Mouse (Mus musculus): ENCODE results near the gene 7420426K07Rik. TPM values are rescaled to one million over a fixed set of nuclear protein-coding genes. Genes with fewer than 3 reads are reported as not detected.

Gene 7420426K07Rik
- polyA plus RNA-seq (2015; fragmentation: Nextera tagmentation; extraction: Ambion mirVana): not detected in 2 replicates

DNA sequence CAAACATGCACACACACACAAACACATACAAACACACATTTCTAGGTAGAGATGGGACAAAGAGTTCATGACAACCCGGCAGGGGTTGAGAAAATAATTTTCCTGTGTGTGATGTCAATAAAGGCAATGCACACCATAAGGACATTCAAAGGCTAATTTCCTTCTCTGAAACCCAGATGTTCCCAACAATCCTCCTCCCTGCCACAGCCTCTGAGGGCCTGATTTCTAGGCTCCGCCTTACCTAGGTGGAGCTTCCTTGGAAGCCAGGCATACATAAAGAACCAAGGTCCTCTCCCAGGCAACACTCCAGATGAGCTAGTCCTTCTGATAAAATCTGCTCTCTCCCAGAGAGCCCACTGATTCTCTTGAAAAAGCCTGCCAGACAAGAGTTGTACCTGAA is at the start of gene 7420426K07Rik:
Gene 7420426K07Rik (plus strand): TSS at position 301 of the 400 bp plus-strand sequence.
- H3K9me3 ChIP-seq: no peaks in the 10 kb centered on the region
- H3K4me1 ChIP-seq: no peaks in the 10 kb centered on the region
- no peak within 1 kb of the TSS for H3K9ac ChIP-seq
- no peak within 1 kb of the TSS for H3K4me2 ChIP-seq
- no peaks in the 10 kb centered on the region for H3K27me3 ChIP-seq (replicated peaks)
- whole genome bisulfite sequencing: 97% methylated on average over 2 of the region's 2 CpGs
- H3K4me3 ChIP-seq: no peak within 1 kb of the TSS
- H3K36me3 ChIP-seq (replicated peaks): no peaks in the 10 kb centered on the region
- ATAC-seq (replicated peaks): no peak
- H3K27ac ChIP-seq: no peak within 1 kb of the TSS

DNA sequence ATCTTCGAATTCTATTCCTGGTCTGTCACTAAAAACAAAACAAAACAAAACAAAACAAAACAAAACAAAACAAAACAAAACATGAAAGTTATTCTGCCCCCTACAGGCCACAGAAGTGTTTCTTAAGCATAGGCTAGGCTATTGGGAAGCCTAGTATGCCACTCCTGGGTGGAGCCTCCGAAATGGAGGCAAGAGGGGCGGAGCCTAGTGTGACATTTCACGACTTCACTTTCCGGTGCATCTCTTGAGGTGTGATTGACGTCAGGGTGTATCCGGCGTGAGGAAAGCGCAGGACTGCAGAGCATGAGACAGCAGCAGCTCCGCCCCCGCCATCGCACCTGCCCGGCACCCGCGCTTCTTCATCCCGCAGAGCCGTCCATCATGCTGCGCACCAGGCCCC is 46.7 kb upstream of the 7420426K07Rik start, which contains the start of gene Prr23a2:
Gene Prr23a2 (plus strand): TSS at position 285 of the 400 bp plus-strand sequence.
- Histone ChIP-seq H3K9me3 (no peaks in the 10 kb centered on the region), H3K4me1 (no peaks in the 10 kb centered on the region), H3K27me3 (replicated peaks) (no peaks in the 10 kb centered on the region), H3K4me3 (no peak within 1 kb of the TSS), H3K4me2 (no peak within 1 kb of the TSS), H3K9ac (no peak within 1 kb of the TSS), H3K27ac (no peak within 1 kb of the TSS), H3K36me3 (replicated peaks) (no peaks in the 10 kb centered on the region)
- no peak for ATAC-seq (replicated peaks)
- WGBS: 77% methylated on average over 18 of the region's 18 CpGs

DNA sequence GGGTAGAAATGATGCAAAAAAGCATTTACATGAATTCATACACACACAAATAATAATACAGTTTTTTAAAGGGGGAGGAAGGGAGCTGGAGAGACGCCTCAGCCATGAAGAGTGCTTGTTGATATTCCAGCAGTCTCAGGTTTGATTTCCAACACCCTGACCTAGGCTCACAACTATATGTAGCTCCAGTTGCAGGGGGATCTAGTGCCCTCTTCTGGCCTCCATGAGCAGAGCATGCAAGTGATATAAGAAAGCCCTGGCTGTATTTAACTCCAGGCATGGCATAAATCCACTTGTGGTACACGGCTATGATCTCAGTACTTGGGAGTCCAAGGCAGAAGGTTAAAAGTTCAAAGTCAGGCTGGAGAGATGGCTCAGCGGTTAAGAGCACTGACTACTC is 39.5 kb upstream of the 7420426K07Rik start:
- 69% methylated on average over 3 of the region's 3 CpGs for WGBS
- Histone ChIP-seq H3K27ac (no peak overlapping the region), H3K4me2 (no peak overlapping the region), H3K4me1 (no peaks in the 10 kb centered on the region), H3K9me3 (no peaks in the 10 kb centered on the region), H3K27me3 (replicated peaks) (no peaks in the 10 kb centered on the region), H3K9ac (no peak overlapping the region), H3K4me3 (no peak overlapping the region), H3K36me3 (replicated peaks) (no peaks in the 10 kb centered on the region)
- no peak for ATAC-seq (replicated peaks)

DNA sequence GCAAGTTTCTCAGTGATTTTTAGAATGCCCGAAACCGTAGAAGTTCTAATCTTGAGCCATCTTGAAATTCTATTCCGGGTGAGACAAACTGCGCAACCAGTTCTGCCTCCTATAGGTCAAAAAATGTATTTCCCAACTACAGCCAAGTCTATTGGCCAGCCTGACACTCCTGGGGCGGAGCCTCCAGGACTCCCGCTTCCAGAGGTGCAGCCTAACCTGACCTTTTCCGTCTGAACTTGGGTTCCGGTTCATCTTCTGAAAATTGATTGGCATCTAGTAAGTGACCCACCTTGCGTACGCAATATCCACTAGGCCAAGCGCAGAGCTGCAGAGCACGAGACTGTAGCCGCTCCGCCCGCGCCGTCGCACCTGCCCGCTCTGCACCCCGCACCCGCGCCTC is 38.3 kb upstream of the 7420426K07Rik start, which contains the start of gene Prr23a3:
Gene Prr23a3 (plus strand): TSS at position 197 of the 400 bp plus-strand sequence.
- no peak within 1 kb of the TSS for H3K27ac ChIP-seq
- 59% methylated on average over 22 of the region's 22 CpGs for whole genome bisulfite sequencing
- H3K27me3 ChIP-seq (replicated peaks): no peaks in the 10 kb centered on the region
- H3K4me2 ChIP-seq: no peak within 1 kb of the TSS
- no peaks in the 10 kb centered on the region for H3K9me3 ChIP-seq
- no peak within 1 kb of the TSS for H3K9ac ChIP-seq
- H3K4me3 ChIP-seq: no peak within 1 kb of the TSS
- H3K4me1 ChIP-seq: no peaks in the 10 kb centered on the region
- ATAC-seq (replicated peaks): no peak
- H3K36me3 ChIP-seq (replicated peaks): no peaks in the 10 kb centered on the region

DNA sequence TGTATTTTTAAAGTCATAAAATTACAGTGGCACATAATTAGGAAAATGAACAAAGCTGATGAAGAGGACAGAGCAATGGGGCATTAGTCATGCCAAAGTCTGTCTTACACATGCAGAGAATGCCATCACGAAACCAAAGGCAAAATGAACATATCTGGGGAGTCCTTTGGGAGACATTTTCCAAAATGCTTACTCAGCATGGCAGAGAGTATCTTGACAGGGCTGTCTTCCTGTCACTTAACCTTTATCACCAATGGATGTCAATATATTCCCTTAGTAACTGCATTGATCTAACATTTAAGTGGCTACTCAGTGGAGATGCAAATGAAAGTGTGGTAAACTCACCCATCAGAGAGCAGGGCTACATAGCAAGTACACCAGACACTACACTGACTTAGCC is 1.4 kb upstream of the 7420426K07Rik start:
- 85% methylated on average over 1 of the region's 1 CpGs for WGBS
- Histone ChIP-seq H3K27ac (no peak overlapping the region), H3K9me3 (no peaks in the 10 kb centered on the region), H3K27me3 (replicated peaks) (no peaks in the 10 kb centered on the region), H3K4me3 (no peak overlapping the region), H3K36me3 (replicated peaks) (no peaks in the 10 kb centered on the region), H3K4me2 (no peak overlapping the region), H3K9ac (no peak overlapping the region), H3K4me1 (no peaks in the 10 kb centered on the region)
- no peak for ATAC-seq (replicated peaks)

DNA sequence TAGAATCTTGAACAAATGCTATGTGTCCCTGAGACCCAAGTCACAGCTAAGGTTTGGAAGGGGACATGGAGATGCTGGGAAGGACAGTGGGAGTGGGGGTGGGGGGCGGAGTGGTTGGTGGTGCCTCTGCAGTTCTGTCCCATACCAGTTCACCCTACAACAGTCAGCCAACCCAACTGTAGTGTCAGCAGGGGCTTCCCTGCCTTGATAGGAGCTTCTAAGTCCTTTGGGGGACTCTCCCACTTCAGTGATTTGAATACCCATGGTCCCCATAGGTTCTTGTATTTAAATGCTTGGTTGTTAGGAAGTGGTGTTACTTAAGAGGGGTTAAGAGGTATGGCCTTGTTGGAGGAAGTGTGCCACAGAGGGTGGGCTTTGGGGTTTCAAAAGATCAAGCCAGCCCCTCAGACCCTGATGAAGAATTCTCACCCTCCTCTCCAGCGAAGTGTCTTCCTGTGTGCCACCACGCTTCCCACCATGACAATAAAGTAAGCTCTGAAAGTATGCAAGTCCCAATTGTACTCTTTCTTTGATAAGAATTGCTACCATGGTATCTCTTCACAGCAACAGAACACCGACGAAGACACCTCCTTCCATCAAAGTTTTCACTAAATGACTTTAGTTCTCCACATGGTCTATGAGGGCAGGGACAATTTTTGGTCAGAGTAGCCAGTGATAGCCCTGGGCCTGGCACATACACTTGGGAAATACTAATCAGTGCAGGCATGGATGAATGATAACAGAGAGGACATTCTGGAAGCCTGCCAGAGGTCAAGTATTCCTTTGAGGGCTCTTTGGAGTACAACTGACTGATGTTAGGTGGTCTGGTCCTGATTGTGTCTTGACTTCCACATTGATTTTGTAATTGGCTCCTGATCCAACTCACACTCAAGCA is 18.0 kb downstream of the 7420426K07Rik start:
- no peak overlapping the region for H3K4me3 ChIP-seq
- ATAC-seq (replicated peaks): no peak
- H3K9me3 ChIP-seq: no peaks in the 10 kb centered on the region
- no peaks in the 10 kb centered on the region for H3K36me3 ChIP-seq (replicated peaks)
- H3K4me1 ChIP-seq: peaks cover 6% of the 10 kb centered on the region; the same call in 1 of the 2 replicates
- H3K27me3 ChIP-seq (replicated peaks): no peaks in the 10 kb centered on the region
- no peak overlapping the region for H3K4me2 ChIP-seq
- H3K27ac ChIP-seq: no peak overlapping the region
- 89% methylated on average over 5 of the region's 5 CpGs for WGBS
- H3K9ac ChIP-seq: no peak overlapping the region

DNA sequence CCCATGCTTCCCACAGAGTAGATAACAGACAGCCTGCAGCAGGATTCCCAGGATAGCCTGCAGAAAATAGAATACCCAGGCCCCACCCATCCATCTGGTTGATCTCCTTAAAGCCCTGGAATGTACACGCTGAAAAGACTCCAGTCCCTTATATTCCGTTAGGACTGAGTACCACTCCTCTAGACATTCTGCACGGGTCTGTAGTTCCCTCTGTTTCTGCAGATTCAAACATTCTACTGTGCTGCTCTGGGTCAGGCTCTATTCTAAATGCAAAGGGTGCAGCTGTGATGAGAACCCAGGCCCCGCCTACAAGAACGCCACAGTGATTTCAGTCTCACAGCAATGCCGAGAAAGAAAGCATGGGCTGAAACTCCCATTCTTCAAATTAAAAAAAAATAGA is 20.2 kb downstream of the 7420426K07Rik start:
- Histone ChIP-seq H3K36me3 (replicated peaks) (no peaks in the 10 kb centered on the region), H3K27me3 (replicated peaks) (no peaks in the 10 kb centered on the region), H3K27ac (no peak overlapping the region), H3K4me2 (no peak overlapping the region), H3K9ac (no peak overlapping the region), H3K4me3 (no peak overlapping the region), H3K4me1 (peaks cover 6% of the 10 kb centered on the region; the same call in 1 of the 2 replicates), H3K9me3 (no peaks in the 10 kb centered on the region)
- WGBS: 20% methylated on average over 6 of the region's 6 CpGs
- ATAC-seq (replicated peaks): no peak

DNA sequence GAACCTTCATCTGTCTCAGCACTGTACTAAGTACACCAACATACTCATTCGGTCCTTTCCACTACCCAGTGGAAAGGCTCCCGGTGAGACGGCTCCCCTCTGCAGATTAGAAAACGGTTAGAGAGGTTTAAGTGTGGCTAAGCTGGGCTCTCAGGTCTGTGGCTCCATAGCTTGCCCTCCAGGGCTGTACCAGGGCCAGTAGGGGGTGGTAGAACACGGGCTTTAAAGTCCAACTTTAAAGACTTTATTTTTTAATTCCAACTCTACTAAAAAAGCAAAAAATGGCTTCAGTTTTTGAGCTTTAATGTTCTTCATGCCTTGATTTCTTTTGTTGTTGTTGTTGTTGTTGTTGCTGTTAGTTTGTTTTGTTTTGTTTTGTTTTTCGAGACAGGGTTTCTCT is 21.3 kb downstream of the 7420426K07Rik start:
- Histone ChIP-seq H3K9ac (no peak overlapping the region), H3K36me3 (replicated peaks) (no peaks in the 10 kb centered on the region), H3K4me2 (no peak overlapping the region), H3K9me3 (no peaks in the 10 kb centered on the region), H3K27me3 (replicated peaks) (no peaks in the 10 kb centered on the region), H3K4me3 (no peak overlapping the region), H3K27ac (no peak overlapping the region), H3K4me1 (peaks cover 6% of the 10 kb centered on the region; the same call in 1 of the 2 replicates)
- no peak for ATAC-seq (replicated peaks)
- 46% methylated on average over 6 of the region's 6 CpGs for whole genome bisulfite sequencing

DNA sequence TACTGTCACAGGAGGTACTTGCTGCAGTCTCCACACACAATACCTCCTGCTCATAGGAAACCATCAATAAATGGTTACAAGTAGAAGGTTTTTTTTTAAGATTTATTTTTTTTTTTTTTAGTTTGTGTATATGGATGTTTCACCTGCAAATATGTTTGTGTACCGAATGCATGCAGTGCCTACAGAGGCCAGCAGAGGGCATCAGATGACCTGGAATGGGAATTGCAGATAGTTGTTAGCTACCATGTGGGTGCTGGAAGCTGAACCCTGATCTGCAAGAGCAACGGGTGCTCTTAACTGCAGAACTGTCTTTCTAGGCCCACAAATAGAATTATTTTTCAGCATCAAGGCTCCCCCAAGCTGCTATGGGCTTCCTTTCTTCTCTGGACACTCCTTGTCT is 26.6 kb downstream of the 7420426K07Rik start:
- Histone ChIP-seq H3K36me3 (replicated peaks) (no peaks in the 10 kb centered on the region), H3K4me2 (no peak overlapping the region), H3K27me3 (replicated peaks) (0 out of 2 replicates have a peak, but pooled peaks cover 8% of the 10 kb centered on the region), H3K4me1 (0 out of 2 replicates have a peak, but pooled peaks cover 8% of the 10 kb centered on the region), H3K4me3 (no peak overlapping the region), H3K27ac (no peak overlapping the region), H3K9me3 (no peaks in the 10 kb centered on the region), H3K9ac (no peak overlapping the region)
- no peak for ATAC-seq (replicated peaks)
- WGBS: 99% methylated on average over 2 of the region's 2 CpGs

DNA sequence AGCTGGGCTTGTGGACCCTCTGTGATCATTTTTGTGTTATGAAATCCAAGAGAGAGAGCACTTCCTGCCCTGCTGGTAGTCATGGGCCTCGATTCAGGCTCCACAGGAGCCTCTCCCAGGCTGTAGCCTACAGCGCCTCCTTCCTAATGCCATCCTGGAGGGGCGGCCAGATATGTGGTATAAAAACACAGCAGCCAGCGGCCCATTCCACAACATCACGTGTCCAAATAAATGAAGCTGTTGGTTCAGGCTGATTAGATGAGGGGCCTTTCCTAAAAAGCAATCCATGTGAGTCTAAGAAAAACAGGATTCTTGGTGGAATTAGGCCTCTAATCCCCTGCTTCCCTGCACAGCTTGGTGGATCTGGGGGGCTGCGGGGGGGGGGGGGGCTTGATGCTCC is 30.0 kb downstream of the 7420426K07Rik start:
- Histone ChIP-seq H3K4me3 (no peak overlapping the region), H3K27me3 (replicated peaks) (peaks cover 24% of the 10 kb centered on the region; the same call in 1 of the 2 replicates), H3K27ac (no peak overlapping the region), H3K4me1 (0 out of 2 replicates have a peak, but pooled peaks cover 8% of the 10 kb centered on the region), H3K4me2 (no peak overlapping the region), H3K9ac (no peak overlapping the region), H3K36me3 (replicated peaks) (no peaks in the 10 kb centered on the region), H3K9me3 (no peaks in the 10 kb centered on the region)
- WGBS: 4% methylated on average over 6 of the region's 6 CpGs
- no peak for ATAC-seq (replicated peaks)

DNA sequence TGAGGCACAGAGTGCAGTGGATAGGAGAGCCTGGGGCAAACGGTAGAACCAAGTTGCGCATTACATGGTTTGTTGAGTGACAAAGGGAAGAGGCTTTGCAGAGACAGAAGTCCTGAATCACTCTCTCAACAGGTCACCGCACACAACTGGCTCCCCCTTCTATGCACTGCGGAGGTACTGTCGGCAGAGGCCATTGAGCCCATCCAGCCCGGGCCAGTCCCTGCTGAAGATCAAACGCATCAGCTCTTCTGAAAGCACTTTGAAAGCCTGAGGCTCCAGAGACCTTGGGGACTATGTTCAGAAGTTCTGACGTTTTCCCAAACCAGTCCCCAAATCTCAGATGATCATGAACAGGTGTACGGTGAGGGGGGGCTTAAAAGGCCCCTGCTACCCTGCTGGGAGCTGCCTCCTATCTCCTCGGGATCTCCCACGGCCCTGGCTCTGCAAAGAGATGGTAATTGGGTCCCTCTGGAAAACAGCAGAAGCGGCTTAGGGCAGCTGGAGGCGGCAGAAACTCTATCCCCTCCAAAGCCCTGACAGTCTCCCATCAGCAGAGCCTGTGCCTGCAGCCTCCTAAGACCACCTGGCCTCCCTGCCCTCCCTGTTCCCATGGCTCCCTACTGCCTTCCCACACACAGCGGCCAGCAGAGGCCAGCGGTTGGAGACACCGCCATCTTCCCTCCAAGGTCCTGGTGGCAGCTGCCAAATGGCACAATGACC is 32.4 kb downstream of the 7420426K07Rik start:
- no peak overlapping the region for H3K4me2 ChIP-seq
- ATAC-seq (replicated peaks): peak; percentile 74
- 0 out of 2 replicates have a peak, but pooled peaks cover 8% of the 10 kb centered on the region for H3K4me1 ChIP-seq
- H3K27ac ChIP-seq: no peak overlapping the region
- no peaks in the 10 kb centered on the region for H3K9me3 ChIP-seq
- H3K9ac ChIP-seq: no peak overlapping the region
- WGBS: 11% methylated on average over 16 of the region's 16 CpGs
- no peaks in the 10 kb centered on the region for H3K36me3 ChIP-seq (replicated peaks)
- H3K4me3 ChIP-seq: no peak overlapping the region
- H3K27me3 ChIP-seq (replicated peaks): peaks cover 27% of the 10 kb centered on the region; the same call in 1 of the 2 replicates

DNA sequence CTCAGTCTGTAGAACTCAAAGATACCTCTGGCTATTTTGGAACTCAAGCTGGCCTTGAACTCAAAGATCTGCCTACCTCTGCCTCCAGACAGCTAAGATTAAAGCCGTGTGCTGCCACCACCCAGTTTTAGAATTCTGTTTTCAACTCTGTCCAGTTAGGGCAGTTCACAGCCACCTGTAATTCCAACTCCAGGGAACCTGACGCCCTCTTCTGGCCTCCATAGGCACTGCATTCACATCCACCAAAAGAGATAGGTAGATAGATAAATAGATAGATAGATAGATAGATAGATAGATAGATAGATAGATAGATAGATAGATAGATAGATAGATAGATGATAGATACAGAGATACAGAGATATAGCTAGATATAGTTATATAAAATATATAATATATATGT is 36.4 kb downstream of the 7420426K07Rik start:
- Histone ChIP-seq H3K4me2 (no peak overlapping the region), H3K27ac (no peak overlapping the region), H3K9me3 (no peaks in the 10 kb centered on the region), H3K9ac (no peak overlapping the region), H3K4me3 (no peak overlapping the region), H3K4me1 (no peaks in the 10 kb centered on the region), H3K36me3 (replicated peaks) (no peaks in the 10 kb centered on the region), H3K27me3 (replicated peaks) (peaks cover 20% of the 10 kb centered on the region; the same call in 1 of the 2 replicates)
- ATAC-seq (replicated peaks): no peak
- WGBS: 24% methylated on average over 2 of the region's 2 CpGs

All from midbrain, embryonic 15.5 days (tissue).